Mouse (Mus musculus) thymus, postnatal 4 days (tissue): ENCODE measurements around the gene Tbc1d1.

Source experiments
- DNase-seq: peaks from one replicate; pipeline ENCODE4 v3.0.0; 2021

Gene Tbc1d1

GRCm38 (mm10) chr5:64241867-64242266, 85.8 kb downstream of the Tbc1d1 start:
- DNase-seq: no peak

DNA sequence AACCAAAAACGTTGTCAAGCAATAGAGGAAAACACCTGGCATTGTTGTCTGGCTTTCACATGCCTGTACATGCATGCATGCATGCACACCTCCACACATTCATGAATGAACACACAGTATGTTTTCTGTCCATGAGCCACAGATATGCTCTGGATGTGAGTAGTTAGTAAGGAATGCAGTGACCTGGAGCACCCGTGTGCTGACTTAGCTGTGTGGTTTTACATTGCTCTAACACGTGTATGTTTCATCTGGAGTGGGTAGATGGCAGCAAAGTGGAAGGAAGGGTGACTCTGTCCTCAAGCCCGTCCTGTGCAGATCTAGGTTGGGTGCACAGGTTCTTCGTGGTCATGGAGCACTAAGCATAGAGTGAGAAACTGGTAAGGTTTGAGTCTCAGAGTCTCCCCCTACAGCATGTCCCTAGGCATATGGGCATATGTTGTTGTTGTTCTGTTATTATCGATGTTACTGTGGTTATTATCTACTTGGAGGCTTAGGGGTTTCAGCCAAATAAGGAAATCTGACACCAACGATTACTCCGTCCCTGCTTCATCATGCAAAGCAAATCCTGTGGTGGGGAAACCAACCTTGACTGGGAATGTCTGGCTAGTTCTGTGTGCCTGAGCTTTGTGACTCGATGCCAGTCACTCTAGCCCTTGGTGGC, 86.8 kb downstream of the Tbc1d1 start:
- DNase-seq: no peak

DNA sequence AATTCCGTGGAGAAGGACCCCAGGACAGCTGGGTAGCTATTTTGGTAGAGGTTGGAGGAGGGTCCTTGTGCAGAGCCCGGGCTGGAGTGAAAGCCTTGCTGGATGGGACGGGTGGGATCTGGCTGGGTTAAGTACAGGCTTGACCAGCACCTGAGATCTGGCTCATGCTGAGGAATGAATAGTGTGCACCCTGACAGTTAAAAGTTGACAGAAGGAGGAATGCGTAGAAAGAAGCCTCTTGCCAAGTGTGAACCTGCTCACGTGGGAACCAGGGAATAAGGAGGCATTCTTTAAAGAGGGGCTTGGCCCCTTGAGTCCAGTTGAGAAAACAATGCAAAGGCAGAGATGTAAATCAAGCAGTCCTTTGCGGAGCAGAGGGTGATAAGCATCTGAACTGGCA, 87.6 kb downstream of the Tbc1d1 start:
- no peak for DNase-seq

DNA sequence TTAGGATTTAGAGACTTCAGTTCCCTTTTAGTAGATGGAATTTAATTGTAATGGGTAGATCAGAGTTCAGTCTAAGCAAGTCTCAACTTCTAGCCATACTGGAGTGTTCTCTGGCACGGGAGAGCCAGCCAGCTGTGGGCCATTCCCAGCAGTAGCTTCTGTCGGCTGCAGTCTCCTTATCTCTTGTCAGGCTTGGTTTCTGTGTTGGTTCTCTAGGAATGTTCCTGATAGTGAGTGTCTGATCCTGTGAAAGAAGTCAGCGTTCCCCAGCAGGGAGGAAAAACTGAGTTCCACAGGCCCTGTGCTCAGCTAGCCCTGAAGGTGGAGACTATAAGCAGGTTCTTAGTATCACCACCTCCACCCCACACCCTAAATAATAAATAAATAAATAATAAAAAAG, 88.2 kb downstream of the Tbc1d1 start:
- no peak for DNase-seq

- DNase-seq: no peak
These were observed 88.6 kb downstream of the Tbc1d1 start for GRCm38 (mm10) chr5:64244745-64245144.

- DNase-seq: no peak
These were observed 95.3 kb downstream of the Tbc1d1 start for GRCm38 (mm10) chr5:64251435-64251834.

DNA sequence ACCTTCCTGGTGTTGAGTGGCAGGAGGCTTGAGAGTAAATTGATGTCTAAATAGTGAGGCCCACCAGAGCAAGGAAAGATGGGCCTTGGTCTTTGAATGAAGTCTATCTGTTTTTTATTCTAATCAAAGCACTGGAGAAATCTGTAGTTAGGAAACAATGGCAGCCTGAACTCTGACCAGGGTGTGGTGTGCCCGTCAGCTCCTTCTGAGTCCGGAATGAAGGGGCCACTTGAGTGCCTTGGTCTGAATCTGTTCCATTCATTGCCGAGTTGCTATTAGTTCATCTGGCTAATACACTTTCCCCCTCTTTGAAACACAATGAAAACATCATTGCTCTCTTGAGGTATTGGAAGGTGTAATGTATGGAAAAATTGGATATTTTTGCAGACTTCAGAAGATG, 98.2 kb downstream of the Tbc1d1 start:
- no peak for DNase-seq

GRCm38 (mm10) chr5:64254988-64255387, 98.9 kb downstream of the Tbc1d1 start:
- no peak for DNase-seq

DNA sequence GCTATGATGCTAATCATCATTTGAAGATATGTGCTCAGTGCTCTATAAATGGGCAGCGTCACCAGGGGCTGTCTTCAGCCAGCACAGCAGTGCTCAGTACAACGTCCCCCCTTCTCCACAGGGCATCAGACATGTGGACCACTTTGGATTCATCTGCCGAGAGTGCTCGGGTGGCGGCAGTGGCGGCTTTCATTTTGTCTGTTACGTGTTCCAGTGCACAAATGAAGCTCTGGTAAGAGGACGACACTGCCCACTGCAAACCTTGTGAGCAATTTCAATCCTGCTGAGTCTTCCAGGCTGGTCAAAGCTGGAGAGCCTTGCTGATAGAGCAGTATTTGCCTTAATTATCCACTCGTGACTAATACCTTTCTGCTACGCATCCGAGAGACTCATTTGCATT, 107.2 kb downstream of the Tbc1d1 start:
- DNase-seq: no peak

GRCm38 (mm10) chr5:64263898-64264478, 107.9 kb downstream of the Tbc1d1 start:
- no peak for DNase-seq

GRCm38 (mm10) chr5:64265145-64265544, 109.0 kb downstream of the Tbc1d1 start:
- peak; percentile 68 for DNase-seq

- DNase-seq: no peak
These were observed 109.8 kb downstream of the Tbc1d1 start for GRCm38 (mm10) chr5:64265906-64266305.

DNA sequence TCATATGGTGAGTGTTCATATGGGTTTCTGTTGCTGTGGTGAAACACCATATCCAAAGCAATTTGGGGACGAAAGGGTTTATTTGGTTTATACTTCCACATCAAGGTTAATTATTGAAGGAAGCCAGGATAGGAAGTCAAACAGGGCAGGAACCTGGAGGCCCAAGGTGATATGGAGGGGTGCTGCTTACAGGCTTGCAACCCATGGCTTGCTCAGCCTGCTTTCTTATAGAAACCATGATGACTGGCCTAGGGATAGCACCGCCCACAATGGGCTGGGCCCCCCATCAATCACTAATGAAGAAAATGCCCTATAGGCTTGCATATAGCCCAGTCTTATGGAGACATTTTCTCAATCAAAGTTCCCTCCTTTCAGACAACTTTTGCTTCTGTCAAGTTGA, 110.4 kb downstream of the Tbc1d1 start:
- no peak for DNase-seq

DNA sequence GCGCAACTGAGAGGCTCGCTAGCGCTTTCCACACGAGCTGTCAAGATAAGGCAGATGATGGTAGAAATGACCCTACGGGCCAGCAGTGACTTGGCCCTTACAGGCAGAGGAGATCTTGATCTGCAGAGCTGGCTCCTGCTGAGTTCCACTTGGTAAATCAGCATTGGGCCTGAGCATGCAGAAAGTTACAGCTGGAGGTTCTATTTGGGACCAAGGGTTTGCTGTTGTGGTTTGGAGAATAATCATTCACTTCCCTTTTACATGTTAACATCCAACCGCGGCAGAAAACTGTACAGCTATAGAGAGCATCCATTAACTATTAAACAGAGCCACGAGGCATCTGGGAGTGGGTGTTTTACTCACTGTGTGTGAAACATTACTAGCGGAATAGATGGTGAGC, 111.2 kb downstream of the Tbc1d1 start:
- DNase-seq: no peak

GRCm38 (mm10) chr5:64269669-64270068, 113.6 kb downstream of the Tbc1d1 start:
- DNase-seq: no peak

- no peak for DNase-seq
These were observed 117.4 kb downstream of the Tbc1d1 start for GRCm38 (mm10) chr5:64273517-64273916.

DNA sequence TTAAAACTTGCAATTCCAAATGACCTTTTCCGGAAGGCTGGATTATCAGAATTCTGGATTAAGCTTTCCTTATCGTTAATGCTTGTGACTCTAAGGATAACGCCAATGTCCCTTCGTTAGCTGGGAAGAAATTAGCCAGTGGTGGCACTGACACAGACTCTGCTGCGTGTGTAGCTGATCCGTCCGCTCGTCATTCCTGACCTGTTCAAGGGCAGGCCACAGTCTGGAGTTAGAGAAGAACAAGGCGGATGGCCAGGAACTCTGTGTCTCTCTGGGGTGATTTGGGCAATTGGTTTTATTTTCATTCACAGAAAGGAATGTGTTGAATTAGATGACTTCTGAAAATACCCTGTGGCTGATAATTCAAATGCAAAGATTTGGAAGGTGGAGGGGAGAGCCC, 118.2 kb downstream of the Tbc1d1 start:
- DNase-seq: no peak

GRCm38 (mm10) chr5:64274738-64275451, 118.8 kb downstream of the Tbc1d1 start:
- DNase-seq: peak; percentile 65

DNA sequence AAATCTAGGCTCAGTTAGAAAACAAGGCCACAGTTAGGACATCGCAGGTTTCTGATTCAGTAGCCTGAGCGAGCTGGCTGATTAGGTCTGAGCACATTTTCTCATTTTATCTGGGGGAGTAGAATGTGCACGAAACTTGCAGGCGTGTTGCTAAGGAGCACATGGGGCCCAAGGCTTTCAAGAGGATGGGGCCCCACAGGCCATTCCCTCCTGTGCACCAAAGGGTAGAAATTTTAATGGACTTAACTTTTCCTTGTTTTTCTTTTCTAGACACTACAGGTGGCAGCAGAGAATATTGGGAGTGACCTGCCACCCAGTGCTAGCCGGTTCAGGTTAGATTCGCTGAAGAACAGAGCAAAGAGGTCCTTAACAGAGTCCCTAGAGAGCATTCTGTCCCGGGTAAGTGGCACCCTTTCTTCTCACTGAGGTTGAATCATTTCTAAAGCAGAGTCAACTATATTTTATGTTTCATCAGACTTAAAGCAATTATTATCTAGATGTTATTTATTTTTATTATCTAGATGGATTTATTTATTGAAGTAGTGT, 121.6 kb downstream of the Tbc1d1 start:
- no peak for DNase-seq

GRCm38 (mm10) chr5:64279668-64280067, 123.6 kb downstream of the Tbc1d1 start:
- no peak for DNase-seq

DNA sequence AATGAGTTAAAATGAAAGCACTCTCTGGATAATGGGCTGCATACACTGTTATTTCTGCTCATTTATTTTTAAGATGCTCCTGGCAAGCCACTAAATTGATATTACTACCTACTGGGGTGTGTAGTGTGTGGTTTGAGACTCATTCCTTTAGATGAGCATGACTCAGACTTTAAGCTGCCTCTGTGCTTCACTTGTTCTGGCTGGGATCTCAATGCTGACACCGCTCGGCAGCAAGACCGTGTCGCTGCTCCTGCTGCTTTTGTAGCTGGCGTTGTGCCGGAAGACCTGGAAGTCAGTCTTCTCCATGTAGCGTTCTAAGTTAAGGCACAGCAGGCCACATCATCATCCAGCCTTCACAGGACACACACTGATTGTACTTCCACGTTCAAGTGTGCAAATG, 124.1 kb downstream of the Tbc1d1 start:
- no peak for DNase-seq

DNA sequence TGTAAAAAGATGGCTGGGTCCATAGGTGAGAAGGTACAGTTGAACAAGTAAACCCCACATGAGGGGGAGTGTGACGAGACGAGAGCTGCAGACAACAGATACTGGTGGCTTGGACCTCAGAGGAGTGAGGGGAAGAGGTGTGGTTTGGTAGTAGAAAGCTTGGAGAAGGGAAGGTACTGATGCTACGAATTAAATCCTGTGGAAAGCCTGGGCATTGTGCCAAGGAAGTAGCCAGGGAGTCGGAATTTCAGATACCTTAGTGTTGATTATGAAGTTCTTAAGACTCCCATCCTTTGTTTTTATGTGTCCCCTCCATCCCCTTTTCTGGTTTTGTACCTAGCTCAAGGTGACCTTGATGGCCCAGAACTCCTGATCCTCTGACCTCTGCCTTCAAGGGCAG, 124.5 kb downstream of the Tbc1d1 start:
- DNase-seq: no peak

- DNase-seq: no peak
These were observed 125.6 kb downstream of the Tbc1d1 start for GRCm38 (mm10) chr5:64281674-64282073.

- no peak for DNase-seq
These were observed 126.5 kb downstream of the Tbc1d1 start for GRCm38 (mm10) chr5:64282594-64282993.
